ENCODE assay signal across 26 mouse cellular contexts in the genomic region with DNA sequence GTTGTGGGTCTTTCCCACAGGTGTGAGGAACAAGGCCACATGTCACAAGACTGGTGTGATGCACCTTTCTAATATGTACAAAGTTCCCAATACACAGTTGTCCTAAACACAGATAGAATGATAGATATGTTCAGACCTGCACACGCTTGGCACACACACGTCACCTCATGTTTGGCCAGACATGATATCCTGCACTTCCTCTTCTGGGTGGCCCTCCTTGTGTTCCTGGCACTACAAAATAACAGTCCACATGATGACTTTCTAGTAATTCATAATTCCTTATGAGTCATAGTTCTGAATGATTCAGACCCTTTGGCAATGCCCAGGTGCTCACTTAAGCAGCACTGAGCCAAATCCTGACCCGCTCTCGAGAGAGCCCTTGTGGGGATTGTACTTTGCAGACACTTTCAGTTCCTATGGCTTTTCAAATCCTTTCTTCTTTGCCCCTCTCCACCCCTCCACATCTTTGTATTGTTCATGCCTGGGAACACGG. TPM values are rescaled to one million over a fixed set of nuclear protein-coding genes. Genes with fewer than 3 reads are reported as not detected.
A peak's percentile ranks its signal among the peaks of the same experiment; 100 is the strongest.
DNase-seq lines count a peak whose midpoint lies in the region; ATAC-seq and TF ChIP-seq lines count a peak whose summit lies in the region.
"Had no signal": no experiment of that assay in that cellular context is flagged by ENCODE, and none has a peak within 500 bp of the region (broad histone marks: within the 10 kb centered on the region; RNA-seq: fewer than 3 reads in every experiment).

No protein-coding gene starts in this region.

- TF ChIP-seq CTCF in heart, adult 2 months (IDR thresholded peaks at IDR 0.05), result no peak
- TF ChIP-seq CTCF in lung, postnatal 0 days (IDR thresholded peaks at IDR 0.05), result no peak
- no peak for TF ChIP-seq CTCF in Patski (IDR thresholded peaks at IDR 0.05)
- no peak for TF ChIP-seq CTCF in stomach, postnatal 0 days (IDR thresholded peaks at IDR 0.05; ENCODE audit: low read depth)

- H3K79me2 ChIP-seq in heart, adult 2 months (replicated peaks; ENCODE audit: control insufficient read depth, insufficient read depth, low read length), result no peaks in the 10 kb centered on the region

- WGBS in heart, adult 2 months, result 74% methylated on average over 5 of the region's 5 CpGs
- 78% methylated on average over 5 of the region's 5 CpGs for WGBS in lung, postnatal 0 days
- 65% methylated on average over 5 of the region's 5 CpGs for WGBS in stomach, postnatal 0 days

- peak; percentile 34; the same call in 1 of the 2 replicates for ATAC-seq in lung, postnatal 0 days
- ATAC-seq in Patski, result no peak
- ATAC-seq in stomach, postnatal 0 days (ENCODE audit: low FRiP score, low TSS enrichment), result no peak
- ATAC-seq: CD4-positive, CD25-positive, alpha-beta regulatory T cell, adult 4 months; forebrain, embryonic 16.5 days; inflammation-experienced regulatory T-cells, adult 6 months; midbrain, embryonic 13.5 days had no signal

- no peak overlapping the region for H3K4me3 ChIP-seq in heart, adult 2 months
- H3K4me3 ChIP-seq in lung, postnatal 0 days (ENCODE audit: low read depth, low read length), result no peak overlapping the region
- no peak overlapping the region for H3K4me3 ChIP-seq in stomach, postnatal 0 days (ENCODE audit: low read depth, low read length)
- H3K4me3 ChIP-seq: heart, embryonic 15.5 days; hindbrain, embryonic 10.5 days; hindbrain, embryonic 15.5 days; limb, embryonic 12.5 days; liver, embryonic 15.5 days; midbrain, embryonic 13.5 days had no signal

- POLR2A ChIA-PET in Patski (lab: Charles Lee), result no interaction called here

- no peak for TF ChIP-seq POLR2A in heart, adult 2 months (IDR thresholded peaks at IDR 0.05; ENCODE audit: insufficient read depth, low read depth, low read length)

- H3K4me2 ChIP-seq in lung, postnatal 0 days (replicated peaks; ENCODE audit: low read depth, low read length), result no peak overlapping the region
- no peak overlapping the region for H3K4me2 ChIP-seq in stomach, postnatal 0 days (replicated peaks; ENCODE audit: low read depth)
- H3K4me2 ChIP-seq: hindbrain, embryonic 15.5 days; limb, embryonic 12.5 days; liver, embryonic 15.5 days; lung, embryonic 14.5 days; midbrain, embryonic 13.5 days had no signal

- no peak overlapping the region for H3K9ac ChIP-seq in heart, adult 2 months (ENCODE audit: low read depth, low read length)
- H3K9ac ChIP-seq in lung, postnatal 0 days (replicated peaks; ENCODE audit: low read depth), result no peak overlapping the region
- H3K9ac ChIP-seq in stomach, postnatal 0 days (ENCODE audit: low read length), result no peak overlapping the region
- H3K9ac ChIP-seq: heart, embryonic 15.5 days; hindbrain, embryonic 15.5 days; limb, embryonic 12.5 days; liver, embryonic 15.5 days; lung, embryonic 14.5 days; midbrain, embryonic 13.5 days had no signal

- no peak for TF ChIP-seq EP300 in heart, adult 2 months (IDR thresholded peaks at IDR 0.05; ENCODE audit: insufficient read depth, low read depth, low read length)
- TF ChIP-seq EP300 in lung, postnatal 0 days (IDR thresholded peaks at IDR 0.05), result no peak
- peak; percentile 32 for TF ChIP-seq EP300 in stomach, postnatal 0 days (optimal IDR thresholded peaks at IDR 0.05)

- peaks cover 1% of the 10 kb centered on the region for H3K4me1 ChIP-seq in heart, adult 2 months (ENCODE audit: control insufficient read depth, insufficient read depth, low read length)
- H3K4me1 ChIP-seq in lung, postnatal 0 days (ENCODE audit: insufficient read depth, low read depth, low read length), result no peaks in the 10 kb centered on the region
- 0 out of 2 replicates have a peak, but pooled peaks cover 5% of the 10 kb centered on the region for H3K4me1 ChIP-seq in stomach, postnatal 0 days (replicated peaks; ENCODE audit: control insufficient read depth, insufficient read depth)
- H3K4me1 ChIP-seq: liver, embryonic 15.5 days had no signal

- intact Hi-C loops in heart, adult 2 months (cut with DNase I), result no loop called here

- no peak for DNase-seq in heart, adult 2 months
- no peak for DNase-seq in heart, adult 8-10 months (ENCODE audit: low spot score)
- peak; percentile 50 for DNase-seq in lung, postnatal 0 days (ENCODE audit: low spot score)
- DNase-seq in lung, postnatal 10 days, result no peak
- DNase-seq in Patski (ENCODE audit: low read depth, low spot score), result peak; percentile 9
- no peak for DNase-seq in stomach, postnatal 0 days (ENCODE audit: low spot score)
- DNase-seq in retina, postnatal 1 day, result no peak
- DNase-seq in gastrocnemius, postnatal 4 days (ENCODE audit: low spot score in 2 of 2), result no peak
- DNase-seq: cerebellum, adult 8-10 months; kidney, adult 11 months; kidney, postnatal 25 days; layer of hippocampus, postnatal 36 days; lung, embryonic 14.5 days; right cerebral cortex, postnatal 14 days had no signal

- H3K27ac ChIP-seq in heart, adult 2 months, result peak overlapping the region; percentile 7; the same call in 1 of the 2 replicates
- H3K27ac ChIP-seq in lung, postnatal 0 days (ENCODE audit: low read length), result no peak overlapping the region
- no peak overlapping the region for H3K27ac ChIP-seq in stomach, postnatal 0 days (replicated peaks)
- H3K27ac ChIP-seq: hindbrain, embryonic 10.5 days; hindbrain, embryonic 15.5 days; limb, embryonic 12.5 days; liver, embryonic 15.5 days; macrophage; midbrain, embryonic 13.5 days had no signal

- H3K36me3 ChIP-seq in heart, adult 2 months (ENCODE audit: control insufficient read depth, insufficient read depth, low read length), result no peaks in the 10 kb centered on the region
- no peaks in the 10 kb centered on the region for H3K36me3 ChIP-seq in lung, postnatal 0 days (ENCODE audit: insufficient read depth, low read length)
- no peaks in the 10 kb centered on the region for H3K36me3 ChIP-seq in stomach, postnatal 0 days (ENCODE audit: control insufficient read depth, insufficient read depth, low read length)
- H3K36me3 ChIP-seq: heart, embryonic 15.5 days; hindbrain, embryonic 10.5 days; hindbrain, embryonic 15.5 days; limb, embryonic 12.5 days; liver, embryonic 15.5 days; midbrain, embryonic 13.5 days had no signal

- CTCF ChIA-PET in Patski (lab: Charles Lee), result no interaction called here

- no peaks in the 10 kb centered on the region for H3K27me3 ChIP-seq in heart, adult 2 months (ENCODE audit: control insufficient read depth, insufficient read depth, low read length)
- H3K27me3 ChIP-seq in lung, postnatal 0 days (replicated peaks; ENCODE audit: insufficient read depth, low read length), result no peaks in the 10 kb centered on the region
- peaks cover 45% of the 10 kb centered on the region for H3K27me3 ChIP-seq in Patski
- H3K27me3 ChIP-seq in stomach, postnatal 0 days (ENCODE audit: control insufficient read depth, insufficient read depth, low read length), result no peaks in the 10 kb centered on the region
- H3K27me3 ChIP-seq: hindbrain, embryonic 15.5 days; limb, embryonic 12.5 days; midbrain, embryonic 13.5 days had no signal

- in situ Hi-C loops in Patski (cut with MboI; ENCODE audit: low pct_unique_long_range_greater_than_20kb), result no loop called here

- no peaks in the 10 kb centered on the region for H3K9me3 ChIP-seq in lung, postnatal 0 days (ENCODE audit: low read length)
- no peaks in the 10 kb centered on the region for H3K9me3 ChIP-seq in stomach, postnatal 0 days (ENCODE audit: control insufficient read depth, low read length)
- H3K9me3 ChIP-seq: heart, embryonic 15.5 days; hindbrain, embryonic 10.5 days; hindbrain, embryonic 15.5 days; limb, embryonic 12.5 days; liver, embryonic 15.5 days had no signal

RNA-seq across cellular contexts. Expression of a gene that starts 20.3 kb away (rescaled TPM):
- 1 to 10 TPM; 2.0 to 2.8 TPM for total RNA-seq in heart, adult 2 months (2021)
- 3.7 and 6.0 TPM in 2 replicates for polyA plus RNA-seq in heart, adult 2 months (2012; rRNA removed)
- total RNA-seq in heart, adult 8-10 months (2022), result 1 to 10 TPM; 2.4 to 3.2 (median 2.7) TPM
- polyA plus RNA-seq in lung, postnatal 0 days (2015; fragmentation: Nextera tagmentation; extraction: Ambion mirVana), result 0.07 and 0.08 TPM in 2 replicates
- polyA plus RNA-seq in Patski (2021), result not detected
- polyA plus RNA-seq in stomach, postnatal 0 days (2015; fragmentation: Nextera tagmentation; extraction: Ambion mirVana), result 3.5 and 4.3 TPM in 2 replicates
- total RNA-seq in gastrocnemius, postnatal 4 days (2021), result 1 to 10 TPM; 5.0 to 5.4 TPM
- total RNA-seq: megakaryocyte-erythroid progenitor cell, adult 5-6 weeks; monocyte, adult 5-6 weeks had no signal
- polyA plus RNA-seq: CD4-positive, CD25-positive, alpha-beta regulatory T cell, adult 4 months; inflammation-experienced regulatory T-cells, adult 6 months; lung, embryonic 14.5 days had no signal

Comparison
In these comparisons a context has a peak if more than half of its experiments do, and no peak if none do; other contexts are left out.
1. DNase-seq: peak in lung, postnatal 0 days (single experiment) and Patski (single experiment); none in heart, adult 2 months (0 of 2), heart, adult 8-10 months (single experiment), lung, postnatal 10 days (single experiment), stomach, postnatal 0 days (single experiment), retina, postnatal 1 day (single experiment) and gastrocnemius, postnatal 4 days (0 of 2).